Mouse (Mus musculus) megakaryocyte progenitor cell, adult 5-6 weeks (primary cell): ENCODE measurements around the gene Ntrk3. TPM values are rescaled to one million over a fixed set of nuclear protein-coding genes. Genes with fewer than 3 reads are reported as not detected.

Experiments used
- ATAC-seq: replicated peaks from 2 replicates; pipeline ENCODE4 v1.8.0; 2016; ENCODE audit warnings: mild to moderate bottlenecking, moderate TSS enrichment, inconsistent platforms; ENCODE audit not compliant: poor library complexity
- total RNA-seq, 2 experiments: library from RNA; stranded (forward) in 1 of 2; stranded (reverse) in 1 of 2; fragments of 157-497, 149-512 nt in 1 of 2; fragments of 200-1000 nt in 1 of 2; gene quantifications; 2 replicates each; pipeline versions ENCODE4 v1.2.3 to v1.2.4; 2015 to 2017

Gene Ntrk3
- total RNA-seq, 2 experiments from 2014 or later = not detected

DNA sequence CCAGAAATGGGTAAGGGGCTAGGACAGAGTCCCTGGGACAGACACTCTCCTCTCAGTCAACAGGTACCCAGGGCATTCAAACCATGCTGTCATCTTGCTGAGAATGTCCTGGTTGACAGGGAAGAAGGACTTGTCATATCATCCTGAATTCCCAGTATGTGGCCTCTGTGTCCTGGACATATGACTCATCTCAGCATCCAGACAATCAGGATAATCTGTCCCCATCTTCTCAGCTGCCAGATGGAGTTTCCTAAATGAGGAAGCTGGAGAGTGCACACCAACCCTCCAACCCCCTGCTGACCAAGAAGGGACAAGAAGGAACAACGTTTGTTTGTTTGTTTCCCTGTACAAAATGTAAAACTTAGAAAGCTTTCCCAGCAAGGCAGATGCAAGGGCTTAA is 156.5 kb downstream of the Ntrk3 start:
- ATAC-seq = no peak

DNA sequence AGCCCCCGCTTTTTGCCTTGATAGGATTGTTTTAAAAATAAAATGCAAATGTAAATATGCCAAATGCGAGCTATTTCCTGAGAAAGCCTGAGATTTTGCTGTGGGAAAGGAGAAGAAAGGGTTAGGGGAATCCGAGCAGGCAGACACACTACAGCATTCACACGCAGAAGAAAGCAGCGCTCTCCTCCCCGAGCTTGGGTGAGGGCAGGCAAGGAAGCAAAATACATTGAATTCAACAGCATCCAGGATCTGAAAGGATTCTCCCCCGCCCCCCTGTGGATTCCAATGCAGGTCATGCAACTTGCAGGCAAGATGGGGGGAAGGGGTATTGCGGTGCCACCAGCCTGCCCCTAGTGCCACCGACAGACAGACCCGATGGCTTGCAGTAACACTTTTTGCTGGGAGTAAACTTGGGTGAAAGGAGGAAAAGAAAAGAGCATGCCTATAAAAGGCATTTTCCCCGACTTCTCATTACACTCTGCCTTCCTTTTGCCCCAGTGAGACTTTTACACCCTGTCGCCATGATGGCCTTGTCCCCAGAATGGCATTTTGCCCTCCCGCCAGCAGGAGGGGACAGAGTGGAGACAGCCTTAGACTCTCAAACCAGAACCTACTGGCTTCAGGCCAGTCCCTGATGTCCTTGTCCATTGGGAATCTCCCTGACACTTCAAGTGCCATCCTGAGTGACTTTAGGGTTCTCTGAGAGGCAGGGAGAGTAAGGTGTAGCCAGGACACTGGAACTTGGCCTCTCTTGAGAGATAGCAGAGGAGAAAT is 158.2 kb downstream of the Ntrk3 start:
- peak; percentile 40; the same call in 1 of the 2 replicates for ATAC-seq

DNA sequence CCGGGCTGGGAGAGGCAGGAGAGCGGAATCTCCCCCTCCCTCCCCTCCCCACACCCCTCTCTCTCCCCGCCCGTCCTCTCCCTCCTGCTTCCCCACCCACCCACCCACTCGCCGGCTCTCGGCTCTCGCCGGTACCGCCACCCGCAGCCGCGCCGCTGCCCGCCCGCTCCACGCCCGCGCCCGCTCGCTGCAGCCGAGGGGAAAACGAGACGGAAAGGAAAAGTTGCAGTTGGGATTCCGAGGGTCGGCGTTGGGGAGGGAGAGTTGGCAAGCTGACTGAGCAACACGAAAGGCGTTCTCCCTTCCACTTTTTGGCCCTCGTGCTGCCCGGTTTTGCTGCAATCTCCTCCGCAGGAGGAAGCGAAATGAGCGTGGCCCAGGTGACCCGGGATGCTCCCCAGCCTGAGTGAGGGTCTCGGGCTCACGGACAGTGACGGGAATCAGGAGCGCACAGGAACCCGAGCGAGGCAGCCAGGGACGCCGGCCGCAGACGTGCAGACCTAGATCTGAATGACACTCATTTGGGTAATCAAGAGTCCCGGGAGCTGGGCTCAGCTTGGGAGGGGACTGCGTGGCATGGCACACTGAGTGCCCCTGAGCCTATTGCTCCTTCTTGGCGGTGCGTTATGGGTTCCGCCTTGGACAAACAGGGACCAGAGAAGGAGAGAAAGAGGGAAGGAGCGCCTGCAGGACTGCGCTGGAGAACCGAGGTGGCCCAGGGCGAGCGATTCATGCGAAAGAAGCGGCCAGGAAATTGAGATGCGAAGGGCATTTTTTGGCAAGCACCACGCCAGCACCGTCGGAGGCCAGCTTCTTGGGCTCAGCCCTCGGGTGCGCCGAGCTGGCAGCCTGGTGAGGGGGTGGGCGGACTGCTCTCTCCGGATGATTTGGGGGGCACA is 159.1 kb downstream of the Ntrk3 start:
- no peak; the same call in 1 of the 2 replicates for ATAC-seq

DNA sequence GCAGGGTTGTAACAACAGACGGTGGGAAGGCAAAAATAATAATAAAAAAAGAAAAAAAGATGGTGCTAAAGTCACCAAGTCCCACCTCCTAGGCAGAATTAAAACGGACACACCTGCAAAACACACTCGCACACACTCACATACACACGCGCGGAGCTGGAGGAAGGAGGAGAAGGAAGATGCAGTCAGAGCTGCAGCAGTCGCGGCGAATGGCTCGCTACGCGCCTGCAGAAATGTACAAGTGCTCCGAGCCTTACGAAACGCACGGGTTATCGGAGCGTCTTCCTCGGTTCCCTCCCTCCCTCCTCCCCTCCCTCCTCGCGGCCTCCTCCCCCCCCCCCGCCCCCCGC is 159.7 kb downstream of the Ntrk3 start:
- peak; percentile 21; the same call in 1 of the 2 replicates for ATAC-seq

DNA sequence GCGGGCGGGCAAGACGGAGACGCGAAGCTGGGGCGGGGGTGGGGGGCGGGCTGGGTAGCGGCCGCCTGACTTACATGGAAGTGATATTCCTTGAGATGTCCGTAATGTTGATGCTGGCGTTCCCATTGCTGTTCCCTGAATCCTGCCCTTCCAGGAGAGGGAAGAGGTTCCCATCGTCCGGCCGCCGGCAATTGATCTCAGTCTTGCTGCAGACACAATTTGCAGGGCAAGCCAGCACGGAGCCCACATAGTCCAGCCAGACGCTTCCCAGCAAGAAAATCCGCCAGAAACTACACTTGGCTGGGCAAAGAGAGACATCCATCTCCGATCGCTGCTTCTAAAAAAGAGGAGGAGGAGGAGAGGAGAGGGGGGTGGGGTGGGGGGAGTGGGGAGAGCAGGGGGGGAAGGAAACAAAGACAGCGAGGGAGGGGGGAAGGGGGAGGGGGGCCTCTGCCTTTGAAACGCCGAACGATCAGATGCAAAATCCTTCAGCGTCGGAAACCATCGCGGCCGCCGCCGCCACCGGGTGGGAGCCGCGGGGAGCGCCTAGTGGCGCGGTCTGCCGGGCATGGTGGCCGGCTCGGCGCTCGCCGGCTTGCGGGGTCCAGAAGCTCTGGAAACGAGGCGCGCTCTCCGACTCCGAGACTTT is 160.2 kb downstream of the Ntrk3 start:
- ATAC-seq = no peak

DNA sequence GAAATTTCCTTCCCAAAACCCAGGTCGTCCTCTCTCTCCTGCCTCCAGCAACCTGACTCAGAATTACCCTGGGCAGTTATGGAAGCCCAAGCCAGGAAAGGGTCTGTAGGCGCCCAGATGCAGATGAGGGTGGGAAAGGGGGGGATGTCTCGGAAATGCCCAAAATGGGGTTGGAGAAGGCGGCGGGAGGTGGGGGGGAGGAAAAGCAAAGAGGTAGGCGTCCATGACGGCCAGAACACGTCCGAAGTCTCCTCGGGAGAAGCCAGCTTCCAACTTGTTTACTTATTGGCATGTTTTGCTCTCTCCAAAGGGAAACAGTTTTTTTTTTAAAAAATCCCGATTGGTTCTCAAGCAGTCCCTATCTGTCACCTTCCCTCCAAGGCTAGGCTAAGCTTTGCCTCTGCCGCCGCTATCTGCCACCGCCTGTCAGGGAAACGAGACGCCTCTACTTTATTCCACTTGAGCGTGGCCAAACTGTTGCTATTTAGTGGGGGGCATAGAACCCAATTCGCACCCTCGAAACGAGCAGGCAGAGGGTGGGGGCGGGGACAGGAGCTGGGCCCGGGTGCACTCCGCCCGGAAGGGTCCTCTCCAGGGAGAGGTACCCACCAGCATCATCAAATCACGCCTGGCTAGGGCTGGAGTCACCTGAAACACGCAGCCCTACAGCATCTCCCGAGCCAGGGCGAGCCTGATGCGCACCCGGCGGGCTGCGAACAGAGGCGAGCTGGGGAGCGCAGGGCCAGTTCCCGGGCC is 160.9 kb downstream of the Ntrk3 start:
- ATAC-seq = 0 out of 2 replicates have a peak, but pooled peaks have one; percentile 29

DNA sequence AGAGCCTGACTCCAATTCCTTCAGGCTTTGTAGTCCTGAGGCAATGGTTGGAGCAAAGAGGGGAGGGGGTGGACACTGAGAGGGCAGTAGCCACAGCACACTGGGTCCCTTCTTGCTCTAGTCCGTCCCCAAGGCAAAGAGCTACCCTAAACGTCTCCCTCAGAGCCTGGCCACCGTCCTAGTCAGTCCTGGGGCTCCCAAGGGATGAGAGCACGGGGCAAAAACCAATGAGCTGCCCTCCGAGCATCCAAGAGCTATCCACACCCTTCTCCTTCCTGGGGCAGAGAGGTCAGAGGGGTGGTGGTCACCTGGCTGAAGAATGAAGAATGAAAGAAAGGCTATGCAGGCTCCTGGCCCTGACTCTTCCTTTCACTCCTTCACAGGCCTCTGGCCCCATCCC is 161.6 kb downstream of the Ntrk3 start:
- no peak for ATAC-seq

DNA sequence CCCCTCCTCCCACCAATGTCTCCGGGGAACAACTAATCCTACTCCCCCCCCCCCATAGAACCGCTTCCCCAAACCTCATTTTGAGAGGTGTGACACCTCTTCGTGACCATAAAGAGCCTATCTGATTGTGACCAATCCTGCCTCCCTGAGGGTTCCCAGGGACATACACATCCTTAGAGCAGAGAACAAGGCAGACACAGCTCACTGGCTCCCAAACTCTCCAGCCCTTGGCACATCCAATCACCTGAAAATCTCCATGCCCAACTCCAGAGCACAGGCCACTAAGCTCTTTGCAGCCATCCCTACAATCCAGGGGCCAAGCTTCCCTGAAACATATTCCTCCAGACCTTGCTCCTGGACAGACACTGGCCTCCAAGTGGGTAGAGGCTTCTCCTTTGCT is 162.3 kb downstream of the Ntrk3 start:
- no peak for ATAC-seq

DNA sequence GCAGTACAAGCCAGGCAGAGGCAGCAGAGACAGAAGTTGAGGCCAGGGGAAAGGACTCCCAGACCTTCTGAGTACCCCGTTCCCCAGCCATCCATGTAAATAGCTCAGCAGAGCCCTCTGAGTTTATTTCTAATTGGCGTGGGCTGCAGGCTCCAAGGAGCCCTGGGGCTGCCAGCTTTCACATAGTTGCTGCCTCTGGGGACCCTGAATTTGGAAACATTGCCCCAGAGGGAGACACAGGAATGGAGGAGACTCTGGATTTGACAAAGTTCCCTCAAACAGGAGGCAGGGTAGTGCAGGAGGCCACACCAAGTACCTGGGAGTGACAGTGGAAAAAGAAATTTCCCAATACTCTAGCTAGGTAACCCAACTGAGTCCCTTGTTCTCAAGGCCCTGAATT is 166.6 kb downstream of the Ntrk3 start:
- no peak for ATAC-seq

DNA sequence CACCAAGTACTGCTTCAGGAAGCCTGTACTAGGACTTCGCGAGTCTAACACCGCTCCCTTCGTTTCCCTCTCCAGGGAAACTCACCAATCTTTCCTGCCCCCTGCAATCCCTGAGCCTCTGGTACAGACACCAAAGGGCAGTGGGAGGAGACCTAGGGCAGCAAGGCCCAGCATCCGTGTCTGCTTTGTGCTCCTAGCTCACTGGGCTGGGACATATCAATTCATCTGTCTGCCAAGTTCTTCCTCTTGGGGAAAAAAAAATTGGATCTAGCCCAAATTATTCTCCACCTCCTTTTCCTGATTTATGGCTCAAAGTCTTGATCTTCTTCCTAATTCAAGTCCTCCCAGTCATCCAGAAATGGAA is 168.6 kb downstream of the Ntrk3 start:
- no peak for ATAC-seq

DNA sequence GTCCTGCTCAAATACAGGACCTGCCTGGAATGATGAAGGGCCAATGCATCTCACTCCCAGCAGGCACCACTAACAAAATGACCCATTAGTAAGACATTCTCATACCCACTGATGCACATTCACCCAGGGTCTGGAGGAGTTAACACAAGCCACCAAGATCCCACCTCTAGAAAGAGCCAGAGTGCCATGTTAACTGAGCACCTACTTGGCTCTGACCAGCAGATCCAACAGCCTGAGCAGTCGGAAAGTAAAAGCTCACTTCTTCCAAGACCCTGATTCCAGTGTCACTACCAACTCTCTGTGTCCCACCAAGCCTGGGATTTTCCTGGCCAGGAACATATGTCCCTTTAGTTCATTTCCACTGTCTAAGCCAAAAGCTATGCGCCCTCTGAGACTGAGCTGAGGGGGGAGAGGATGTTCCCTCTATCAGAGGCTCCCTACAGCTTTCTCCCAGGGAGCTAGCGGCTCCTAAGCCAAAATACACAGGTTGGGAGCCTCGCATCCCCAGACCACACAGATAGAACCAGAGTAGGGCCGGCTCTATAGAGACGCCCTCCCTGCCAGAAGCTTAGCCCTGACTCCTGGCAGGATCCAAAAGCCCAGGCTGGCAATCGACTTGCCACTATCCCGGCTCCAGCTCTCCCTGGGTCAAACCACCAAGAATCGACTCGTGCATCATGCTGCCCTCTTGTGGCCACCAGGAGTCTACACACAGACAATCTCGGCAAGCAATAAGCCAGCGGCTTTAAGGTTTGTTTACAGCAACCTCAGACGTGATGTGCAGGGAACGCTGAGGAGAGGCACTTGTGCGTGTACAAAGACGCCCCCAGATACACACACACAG is 169.2 kb downstream of the Ntrk3 start:
- peak; percentile 89 for ATAC-seq

DNA sequence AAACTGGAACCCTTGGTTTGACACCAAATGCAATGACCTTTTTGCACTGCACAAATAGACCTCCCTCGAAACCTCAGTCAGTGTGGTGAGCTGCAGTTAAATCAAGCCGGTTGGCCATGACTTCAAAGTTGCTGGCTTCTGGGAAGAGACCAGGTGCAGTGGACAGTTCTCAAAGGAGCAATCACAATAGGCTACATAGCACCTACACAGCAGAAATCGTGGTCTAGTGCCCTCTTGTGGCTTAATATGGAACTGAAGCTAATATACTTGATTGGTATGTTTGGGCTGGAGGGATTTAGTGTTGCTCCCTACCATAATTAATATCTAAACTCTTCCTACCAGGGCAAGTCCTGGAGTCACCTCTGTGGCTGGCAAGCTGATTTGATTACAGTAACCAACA is 171.2 kb downstream of the Ntrk3 start:
- peak; percentile 72 for ATAC-seq

DNA sequence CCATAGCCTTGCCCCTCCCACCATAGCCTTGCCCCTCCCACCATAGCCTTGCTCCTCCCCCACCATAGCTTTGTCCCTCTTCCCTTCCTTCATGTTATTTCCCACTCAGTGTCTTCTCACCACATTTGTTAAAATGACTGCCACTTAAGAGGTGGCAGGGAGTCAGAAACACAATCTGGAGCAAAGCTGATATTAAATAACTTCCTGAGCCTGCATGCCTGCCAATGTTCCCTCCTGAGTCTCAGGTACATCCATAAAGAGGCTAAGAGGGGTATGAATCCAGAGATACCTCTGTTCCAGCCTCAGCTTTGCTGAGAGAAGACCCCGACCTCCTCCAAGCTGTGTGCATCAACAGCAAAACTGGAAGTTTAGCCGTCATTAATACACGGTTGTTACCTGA is 172.4 kb downstream of the Ntrk3 start:
- no peak for ATAC-seq

DNA sequence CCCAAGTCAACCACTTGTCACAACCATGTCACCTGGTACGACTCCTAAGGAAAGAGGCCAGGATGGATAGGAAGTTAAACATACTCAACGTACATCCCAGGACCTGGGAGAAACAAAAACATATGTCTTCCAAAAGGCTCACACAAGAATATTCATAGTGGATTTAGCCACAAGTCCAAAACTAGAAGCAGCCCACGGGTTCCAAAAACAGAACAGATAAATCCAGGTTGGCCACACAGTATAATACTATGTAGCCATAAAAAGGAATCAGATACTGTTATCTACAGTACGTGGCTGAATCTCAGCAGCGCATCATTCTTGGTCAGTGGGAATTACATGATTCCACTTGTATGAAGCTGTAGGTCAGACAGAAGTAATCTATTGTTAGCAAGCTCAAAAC is 179.3 kb downstream of the Ntrk3 start:
- ATAC-seq = no peak

DNA sequence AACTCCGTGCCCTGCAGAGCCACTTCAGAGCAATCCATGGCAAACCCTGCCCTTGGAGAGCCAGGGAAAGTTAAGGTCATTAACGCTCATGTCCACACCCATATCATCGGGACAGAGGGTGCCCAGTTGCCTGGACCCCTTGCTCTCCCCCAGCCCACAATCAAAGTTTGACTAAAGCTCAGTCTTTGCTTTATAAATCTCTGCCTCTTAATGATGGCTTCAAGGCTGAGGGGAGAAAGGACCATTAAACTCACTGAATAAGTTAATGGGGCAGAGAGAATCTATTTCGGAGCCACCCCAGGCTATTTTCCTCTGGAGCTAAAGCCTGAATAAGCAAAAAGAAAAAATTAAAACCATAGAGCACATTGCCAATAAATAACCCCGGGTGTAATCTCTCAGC is 182.3 kb downstream of the Ntrk3 start:
- no peak for ATAC-seq

DNA sequence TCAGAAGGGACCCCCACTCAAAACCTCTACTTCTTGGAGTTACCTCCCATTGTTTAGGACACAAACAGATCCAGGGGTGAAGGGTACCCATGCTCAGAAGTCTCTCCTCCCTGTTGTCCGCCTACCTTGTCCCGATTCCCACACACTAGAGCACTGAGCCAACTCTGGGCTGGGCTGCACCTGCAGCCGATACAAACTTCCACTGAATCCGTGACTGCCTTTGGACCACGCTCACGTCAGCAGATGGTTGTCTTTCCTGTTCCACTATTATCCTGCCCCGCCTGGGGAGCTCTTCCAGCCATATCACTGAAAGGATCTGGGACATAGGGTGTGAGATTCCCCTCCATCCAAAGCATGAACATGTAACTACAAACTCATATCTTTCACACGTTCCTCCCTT is 188.4 kb downstream of the Ntrk3 start:
- ATAC-seq = no peak

DNA sequence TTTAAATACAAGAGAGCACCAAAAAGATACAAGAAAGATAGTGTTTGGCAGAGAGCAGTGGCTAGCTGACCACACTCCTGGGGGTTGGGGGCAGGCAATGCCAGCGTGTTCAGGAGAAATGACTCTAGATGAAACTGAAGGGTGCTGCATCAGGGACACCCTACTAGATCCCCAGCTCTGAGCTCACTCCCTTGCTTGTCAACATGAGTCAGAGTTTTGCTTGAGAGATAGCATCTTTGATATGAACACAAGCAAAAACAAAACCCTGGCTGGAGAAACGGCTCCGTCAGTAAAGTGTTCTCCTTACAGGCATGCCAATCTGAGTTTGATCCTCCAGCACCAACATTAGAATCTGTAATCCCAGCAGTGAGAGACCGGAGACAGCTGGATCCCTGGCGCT is 189.1 kb downstream of the Ntrk3 start:
- ATAC-seq = no peak

DNA sequence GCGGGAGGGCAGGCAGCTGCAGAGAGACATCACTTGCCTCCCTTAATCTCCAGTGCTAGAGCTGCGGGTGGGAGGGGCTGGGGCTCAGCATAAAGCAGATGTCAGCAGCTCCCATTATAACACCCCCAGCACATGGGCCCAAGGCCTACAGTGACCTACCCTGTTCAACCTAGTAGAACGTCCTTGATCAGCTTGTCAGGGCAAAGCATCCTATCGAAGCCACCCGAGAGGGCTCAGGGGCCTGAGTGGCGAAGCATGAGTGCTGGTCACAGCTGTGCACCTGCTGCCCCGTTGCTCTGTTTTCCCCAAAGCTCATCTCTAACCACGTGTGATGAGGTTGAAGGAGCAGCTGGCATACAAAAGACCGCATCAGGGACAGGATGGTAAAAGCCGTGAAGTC is 191.3 kb downstream of the Ntrk3 start:
- no peak for ATAC-seq

DNA sequence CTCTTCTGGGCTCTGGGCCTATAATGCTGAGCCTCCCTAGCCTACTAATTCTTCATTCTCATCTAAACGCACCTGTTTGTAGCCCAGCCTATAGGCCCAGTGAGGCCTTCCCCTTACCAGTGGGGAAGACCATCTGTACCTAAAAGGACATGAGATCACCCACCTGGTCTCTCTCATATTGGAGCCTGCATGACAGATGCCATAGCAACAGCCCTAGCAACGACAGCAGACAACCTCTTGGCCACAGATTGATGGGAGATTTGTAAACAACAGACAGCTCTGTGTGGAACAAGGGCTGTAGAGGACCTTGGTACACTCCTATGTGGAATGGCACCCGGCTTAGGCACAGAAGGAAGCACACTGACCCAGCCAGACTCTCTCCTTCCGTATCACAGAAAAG is 195.3 kb downstream of the Ntrk3 start:
- no peak for ATAC-seq

DNA sequence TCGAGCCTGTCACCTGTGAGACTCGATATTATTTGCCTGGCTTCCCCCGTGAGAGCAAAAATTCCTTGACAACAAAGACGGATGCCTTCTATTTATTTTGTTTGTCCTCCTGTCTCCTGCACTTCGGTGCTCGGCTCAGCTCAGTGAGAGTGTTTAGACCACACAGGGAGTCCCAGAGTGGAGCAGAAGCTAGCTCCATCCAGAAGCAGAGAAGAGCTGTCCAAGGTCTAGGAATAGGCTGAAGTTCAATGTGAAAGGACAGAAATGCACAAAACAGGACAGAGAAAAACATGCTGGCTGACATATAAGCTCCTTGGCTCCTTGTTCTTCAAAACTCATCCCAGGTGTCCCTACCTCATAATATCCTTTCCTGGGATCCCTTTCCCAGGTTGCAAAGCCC is 207.5 kb downstream of the Ntrk3 start:
- no peak for ATAC-seq
